8 mouse cellular contexts compared by ENCODE assay signal in genomic region chr17:23804426-23805085, GRCm38 (mm10). TPM values are rescaled to one million over a fixed set of nuclear protein-coding genes. Genes with fewer than 3 reads are reported as not detected.
DNase-seq lines count a peak whose midpoint lies in the region; ATAC-seq and TF ChIP-seq lines count a peak whose summit lies in the region.

No protein-coding gene starts in this region.

- no peak for DNase-seq in heart, adult 11 months
- DNase-seq in CD4-positive helper T cell, adult 2 months (ENCODE audit: low read depth, low spot score) = peak; percentile 75
- no peak for DNase-seq in forebrain, embryonic 14.5 days (ENCODE audit: low spot score)
- no peak for DNase-seq in liver, postnatal 0 days
- DNase-seq in ovary, postnatal 14 days (ENCODE audit: low spot score) = no peak
- DNase-seq in cerebellum, adult 9-10 months = no peak
- DNase-seq in cerebellum, postnatal 36 days = no peak

- TF ChIP-seq CTCF in liver, postnatal 0 days (IDR thresholded peaks at IDR 0.05; ENCODE audit: low read depth) = no peak

- no peak for TF ChIP-seq EP300 in liver, postnatal 0 days (IDR thresholded peaks at IDR 0.05; ENCODE audit: low read depth)

- H3K4me2 ChIP-seq in heart, embryonic 11.5 days = peak overlapping the region; percentile 88
- peak overlapping the region; percentile 89 for H3K4me2 ChIP-seq in forebrain, embryonic 14.5 days (ENCODE audit: low read length)
- H3K4me2 ChIP-seq in liver, postnatal 0 days (ENCODE audit: low read depth, low read length) = peak overlapping the region; percentile 91

- H3K27me3 ChIP-seq in heart, embryonic 11.5 days (ENCODE audit: control insufficient read depth, insufficient read depth, low read length) = no peaks in the 10 kb centered on the region
- no peaks in the 10 kb centered on the region for H3K27me3 ChIP-seq in forebrain, embryonic 14.5 days (replicated peaks; ENCODE audit: control insufficient read depth, insufficient read depth, low read length)
- no peaks in the 10 kb centered on the region for H3K27me3 ChIP-seq in liver, postnatal 0 days (ENCODE audit: insufficient read depth, low read length)

- ATAC-seq in heart, embryonic 11.5 days (replicated peaks; ENCODE audit: insufficient number of reproducible peaks, low FRiP score, low TSS enrichment) = no peak
- no peak for ATAC-seq in forebrain, embryonic 14.5 days
- ATAC-seq in liver, postnatal 0 days = no peak

- 3% methylated on average over 8 of the region's 8 CpGs for WGBS in heart, embryonic 11.5 days (ENCODE audit: insufficient replicate concordance)
- WGBS in forebrain, embryonic 14.5 days = 7% methylated on average over 8 of the region's 8 CpGs
- 1% methylated on average over 8 of the region's 8 CpGs for WGBS in liver, postnatal 0 days (ENCODE audit: insufficient replicate concordance)

- H3K9ac ChIP-seq in heart, embryonic 11.5 days (ENCODE audit: low read depth, low read length) = peak overlapping the region; percentile 98
- H3K9ac ChIP-seq in forebrain, embryonic 14.5 days (ENCODE audit: low read length) = peak overlapping the region; percentile 93
- peak overlapping the region; percentile 99 for H3K9ac ChIP-seq in liver, postnatal 0 days (replicated peaks)

- H3K4me1 ChIP-seq in heart, embryonic 11.5 days (ENCODE audit: control insufficient read depth, insufficient read depth, low read length) = peaks cover 19% of the 10 kb centered on the region
- peaks cover 16% of the 10 kb centered on the region for H3K4me1 ChIP-seq in forebrain, embryonic 14.5 days (ENCODE audit: control insufficient read depth, insufficient read depth, low read length)
- H3K4me1 ChIP-seq in liver, postnatal 0 days (ENCODE audit: insufficient read depth) = peaks cover 26% of the 10 kb centered on the region

- H3K36me3 ChIP-seq in heart, embryonic 11.5 days (ENCODE audit: control insufficient read depth, insufficient read depth, low read length) = peaks cover 16% of the 10 kb centered on the region
- peaks cover 24% of the 10 kb centered on the region for H3K36me3 ChIP-seq in forebrain, embryonic 14.5 days (ENCODE audit: control insufficient read depth, insufficient read depth, low read length)
- peaks cover 25% of the 10 kb centered on the region for H3K36me3 ChIP-seq in liver, postnatal 0 days (replicated peaks; ENCODE audit: insufficient read depth, low read length)

- no peak overlapping the region for H3K27ac ChIP-seq in heart, embryonic 11.5 days (ENCODE audit: low read depth, low read length)
- no peak overlapping the region for H3K27ac ChIP-seq in forebrain, embryonic 14.5 days (ENCODE audit: low read depth, low read length)
- H3K27ac ChIP-seq in liver, postnatal 0 days (ENCODE audit: low read depth) = peak overlapping the region; percentile 100

- no peaks in the 10 kb centered on the region for H3K9me3 ChIP-seq in heart, embryonic 11.5 days (replicated peaks; ENCODE audit: control insufficient read depth, low read length)
- H3K9me3 ChIP-seq in forebrain, embryonic 14.5 days (replicated peaks; ENCODE audit: control insufficient read depth, low read length) = no peaks in the 10 kb centered on the region
- H3K9me3 ChIP-seq in liver, postnatal 0 days (ENCODE audit: low read length) = no peaks in the 10 kb centered on the region

- H3K4me3 ChIP-seq in heart, embryonic 11.5 days (ENCODE audit: low read depth, low read length) = peak overlapping the region; percentile 96
- H3K4me3 ChIP-seq in forebrain, embryonic 14.5 days (ENCODE audit: low read depth, low read length) = peak overlapping the region; percentile 99
- peak overlapping the region; percentile 98 for H3K4me3 ChIP-seq in liver, postnatal 0 days (ENCODE audit: low read depth, low read length)

RNA-seq across cellular contexts. Expression of gene Srrm2, which starts 14.2 kb away (rescaled TPM):
- polyA plus RNA-seq in heart, embryonic 11.5 days (2014; fragmentation: Nextera tagmentation; extraction: Ambion mirVana) = 285 and 390 TPM in 2 replicates
- polyA plus RNA-seq in forebrain, embryonic 14.5 days (2014; fragmentation: Nextera tagmentation; extraction: Ambion mirVana) = 226 and 339 TPM in 2 replicates
- polyA plus RNA-seq in liver, postnatal 0 days (2015; fragmentation: Nextera tagmentation; extraction: Ambion mirVana) = 132 and 137 TPM in 2 replicates

RNA-seq across cellular contexts. Expression of gene Flywch2, which starts 18.7 kb away (rescaled TPM):
- 8.2 and 9.5 TPM in 2 replicates for polyA plus RNA-seq in heart, embryonic 11.5 days (2014; fragmentation: Nextera tagmentation; extraction: Ambion mirVana)
- polyA plus RNA-seq in forebrain, embryonic 14.5 days (2014; fragmentation: Nextera tagmentation; extraction: Ambion mirVana) = 36.9 and 44.2 TPM in 2 replicates
- 2.3 and 2.4 TPM in 2 replicates for polyA plus RNA-seq in liver, postnatal 0 days (2015; fragmentation: Nextera tagmentation; extraction: Ambion mirVana)

RNA-seq across cellular contexts. Expression of gene Elob, which starts 24.4 kb away (rescaled TPM):
- 929 and 1,004 TPM in 2 replicates for polyA plus RNA-seq in heart, embryonic 11.5 days (2014; fragmentation: Nextera tagmentation; extraction: Ambion mirVana)
- polyA plus RNA-seq in forebrain, embryonic 14.5 days (2014; fragmentation: Nextera tagmentation; extraction: Ambion mirVana) = 1,202 and 1,508 TPM in 2 replicates
- 458 and 460 TPM in 2 replicates for polyA plus RNA-seq in liver, postnatal 0 days (2015; fragmentation: Nextera tagmentation; extraction: Ambion mirVana)

RNA-seq across cellular contexts. Expression of gene Prss33, which starts 31.3 kb away (rescaled TPM):
- not detected in 2 replicates for polyA plus RNA-seq in heart, embryonic 11.5 days (2014; fragmentation: Nextera tagmentation; extraction: Ambion mirVana)
- not detected in 2 replicates for polyA plus RNA-seq in forebrain, embryonic 14.5 days (2014; fragmentation: Nextera tagmentation; extraction: Ambion mirVana)
- not detected in 2 replicates for polyA plus RNA-seq in liver, postnatal 0 days (2015; fragmentation: Nextera tagmentation; extraction: Ambion mirVana)

RNA-seq across cellular contexts. Expression of gene Flywch1, which starts 33.2 kb away (rescaled TPM):
- polyA plus RNA-seq in heart, embryonic 11.5 days (2014; fragmentation: Nextera tagmentation; extraction: Ambion mirVana) = 60.5 and 62.4 TPM in 2 replicates
- 129 and 143 TPM in 2 replicates for polyA plus RNA-seq in forebrain, embryonic 14.5 days (2014; fragmentation: Nextera tagmentation; extraction: Ambion mirVana)
- polyA plus RNA-seq in liver, postnatal 0 days (2015; fragmentation: Nextera tagmentation; extraction: Ambion mirVana) = 11.9 TPM in 2 replicates
